Mouse (Mus musculus) B cell, adult 2 months (primary cell): ENCODE results near the gene Bex3.

Source experiments
- DNase-seq, 2 experiments: peaks; one replicate each; pipeline ENCODE4 v3.0.0; 2022

The Bex3 gene

DNA sequence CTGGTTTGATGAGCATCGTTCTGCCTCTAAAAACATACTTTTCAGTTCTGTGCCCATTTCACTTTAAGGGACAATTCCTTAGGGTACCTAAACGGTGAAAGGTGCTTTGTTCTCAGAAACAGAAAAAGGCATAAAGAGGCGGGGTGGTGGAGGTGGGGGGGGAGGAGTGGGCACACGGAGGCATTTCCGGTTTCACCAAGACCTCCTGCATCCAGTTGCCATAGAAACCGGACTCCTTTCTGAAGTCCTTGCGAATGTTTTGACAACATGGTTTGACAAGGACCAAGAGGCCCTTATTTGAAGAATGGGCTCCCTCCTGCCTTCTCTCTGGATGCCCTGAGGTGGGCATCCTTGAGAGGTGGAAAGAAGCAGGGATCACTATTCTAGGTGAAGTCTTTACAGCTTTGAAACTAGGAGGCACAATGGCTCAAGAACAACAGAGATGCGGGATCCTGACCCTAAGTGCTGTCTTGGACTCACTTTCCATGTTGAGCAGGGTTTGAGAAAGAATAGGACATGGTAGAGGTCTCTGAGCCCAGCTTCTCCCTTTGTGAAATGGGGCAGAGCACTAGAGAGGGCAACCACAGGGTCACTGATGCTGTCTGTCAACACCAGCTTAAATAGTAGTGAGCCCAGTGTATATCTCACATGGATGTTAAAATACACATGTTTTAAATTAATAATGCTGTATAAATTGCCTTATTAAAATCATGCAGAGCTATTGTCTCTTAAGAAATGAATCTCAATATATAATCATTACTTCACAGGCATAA lies 43.9 kb downstream of the Bex3 start:
- DNase-seq, result no peak

GRCm38 (mm10) chrX:136319953-136320352 lies 49.9 kb downstream of the Bex3 start:
- DNase-seq, result no peak
